Mouse (Mus musculus) MEL (cell line): ENCODE measurements around the gene Grm2. TPM values are rescaled to one million over a fixed set of nuclear protein-coding genes. Genes with fewer than 3 reads are reported as not detected.
A peak's percentile ranks its signal among the peaks of the same experiment; 100 is the strongest.

Source experiments
- DNase-seq: peaks from one replicate; pipeline ENCODE4 v3.0.0; 2011; ENCODE audit warnings: low read depth, low spot score
- H3K27ac ChIP-seq: 2 replicates; pipeline ENCODE4 v1.5.1; 2012; ENCODE audit warnings: low read depth, mild to moderate bottlenecking, control low read depth, low read length, moderate library complexity; ENCODE audit not compliant: control insufficient read depth
- H3K27me3 ChIP-seq, 2 experiments: fragments of 150-350 bp in 1 of 2; sonication (generic) in 1 of 2; 2 replicates each; pipeline ENCODE4 v1.6.1; 2012; ENCODE audit warnings: low read length in 2 of 2, mild to moderate bottlenecking in 2 of 2, improper control_type of control experiment in 1 of 2, moderate library complexity in 1 of 2; ENCODE audit not compliant: insufficient read depth in 2 of 2, control insufficient read depth in 1 of 2
- H3K36me3 ChIP-seq, 2 experiments: 2 replicates each; pipeline ENCODE4 v1.6.1; 2012 to 2014; ENCODE audit warnings: low read length in 2 of 2, improper control_type of control experiment in 1 of 2, inconsistent platforms in 1 of 2, mild to moderate bottlenecking in 1 of 2; ENCODE audit not compliant: insufficient read depth in 2 of 2, control insufficient read depth in 1 of 2
- H3K4me1 ChIP-seq, 2 experiments: fragments of 150-350 bp in 1 of 2; sonication (generic) in 1 of 2; 2 replicates each; pipeline ENCODE4 v1.6.1; 2012; ENCODE audit warnings: low read length in 2 of 2, improper control_type of control experiment in 1 of 2, mild to moderate bottlenecking in 1 of 2; ENCODE audit not compliant: insufficient read depth in 2 of 2, control insufficient read depth in 1 of 2
- H3K4me3 ChIP-seq, 2 experiments: fragments of 150-350 bp in 1 of 2; sonication (generic) in 1 of 2; 2 replicates each; pipeline ENCODE4 v1.5.1; 2012; ENCODE audit warnings: low read depth in 2 of 2, low read length in 2 of 2, mild to moderate bottlenecking in 2 of 2, moderate library complexity in 2 of 2, control low read depth in 1 of 2, improper control_type of control experiment in 1 of 2; ENCODE audit not compliant: control insufficient read depth in 1 of 2, insufficient read depth in 1 of 2
- H3K79me2 ChIP-seq: 2 replicates; pipeline ENCODE4 v1.6.1; 2012; ENCODE audit warnings: mild to moderate bottlenecking, low read length, moderate library complexity; ENCODE audit not compliant: control insufficient read depth, poor library complexity, insufficient read depth
- H3K9ac ChIP-seq: 2 replicates; pipeline ENCODE4 v1.6.1; 2012; ENCODE audit warnings: low read depth, mild to moderate bottlenecking, control low read depth, low read length, moderate library complexity; ENCODE audit not compliant: control insufficient read depth, poor library complexity, severe bottlenecking
- H3K9me3 ChIP-seq: fragments of 150-350 bp; sonication (generic); replicated peaks from 2 replicates; pipeline ENCODE4 v1.6.1; 2012; ENCODE audit warnings: mild to moderate bottlenecking, low read length, improper control_type of control experiment, moderate library complexity; ENCODE audit not compliant: insufficient read depth
- BHLHE40 ChIP-seq: IDR thresholded peaks from 2 replicates; pipeline ENCODE4 v1.6.1; 2012; ENCODE audit warnings: low read depth, mild to moderate bottlenecking, inconsistent platforms, low read length, improper control_type of control experiment, borderline replicate concordance
- CTCF ChIP-seq, 3 experiments: IDR thresholded peaks in 2 of 3; conservative IDR thresholded peaks in 1 of 3; 2 replicates each; pipeline ENCODE4 v1.5.1; 2011 to 2012; ENCODE audit warnings: low read length in 3 of 3, low read depth in 2 of 3, mild to moderate bottlenecking in 2 of 3, improper control_type of control experiment in 1 of 3, inconsistent platforms in 1 of 3, mixed read lengths in 1 of 3, moderate library complexity in 1 of 3; ENCODE audit not compliant: control insufficient read depth in 1 of 3, insufficient read depth in 1 of 3, poor library complexity in 1 of 3, severe bottlenecking in 1 of 3
- ELF1 ChIP-seq: IDR thresholded peaks from 2 replicates; pipeline ENCODE4 v1.6.1; 2014; ENCODE audit warnings: low read depth, mild to moderate bottlenecking, inconsistent platforms, low read length, improper control_type of control experiment, moderate library complexity
- EP300 ChIP-seq, 2 experiments: IDR thresholded peaks; 2 replicates each; pipeline ENCODE4 v1.6.1; 2011; ENCODE audit warnings: improper control_type of control experiment in 2 of 2, low read length in 2 of 2, low read depth in 1 of 2, mild to moderate bottlenecking in 1 of 2
- ETS1 ChIP-seq: IDR thresholded peaks from 2 replicates; pipeline ENCODE4 v1.6.1; 2012; ENCODE audit warnings: low read depth, mild to moderate bottlenecking, inconsistent platforms, low read length, improper control_type of control experiment, moderate library complexity
- GABPA ChIP-seq: IDR thresholded peaks from 2 replicates; pipeline ENCODE4 v1.6.1; 2012; ENCODE audit warnings: low read depth, mild to moderate bottlenecking, inconsistent platforms, low read length, improper control_type of control experiment, moderate library complexity
- HCFC1 ChIP-seq: IDR thresholded peaks from 2 replicates; pipeline ENCODE4 v1.6.1; 2012; ENCODE audit warnings: low read depth, mild to moderate bottlenecking, inconsistent platforms, low read length, improper control_type of control experiment, moderate library complexity
- KAT2A ChIP-seq: conservative IDR thresholded peaks from 2 replicates; pipeline ENCODE4 v1.6.1; 2012; ENCODE audit warnings: low read depth, low read length, improper control_type of control experiment, inconsistent platforms
- MAFK ChIP-seq: IDR thresholded peaks from 2 replicates; pipeline ENCODE4 v1.6.1; 2011; ENCODE audit warnings: low read depth, mild to moderate bottlenecking, low read length, improper control_type of control experiment, borderline replicate concordance
- MAX ChIP-seq: IDR thresholded peaks from 2 replicates; pipeline ENCODE4 v1.6.1; 2011; ENCODE audit warnings: low read length, improper control_type of control experiment
- MAZ ChIP-seq: IDR thresholded peaks from 2 replicates; pipeline ENCODE4 v1.6.1; 2012; ENCODE audit warnings: low read depth, mild to moderate bottlenecking, inconsistent platforms, low read length, improper control_type of control experiment
- MEF2A ChIP-seq: IDR thresholded peaks from 2 replicates; pipeline ENCODE4 v1.6.1; 2014; ENCODE audit warnings: low read depth, mild to moderate bottlenecking, inconsistent platforms, low read length, improper control_type of control experiment; ENCODE audit not compliant: poor library complexity, insufficient replicate concordance, severe bottlenecking; ENCODE audit errors: extremely low read depth
- MXI1 ChIP-seq: IDR thresholded peaks from 2 replicates; pipeline ENCODE4 v1.6.1; 2011; ENCODE audit warnings: mild to moderate bottlenecking, low read depth, low read length, improper control_type of control experiment
- MYB ChIP-seq: IDR thresholded peaks from 2 replicates; pipeline ENCODE4 v1.6.1; 2011; ENCODE audit warnings: mild to moderate bottlenecking, low read depth, low read length, improper control_type of control experiment
- MYC ChIP-seq: IDR thresholded peaks from 2 replicates; pipeline ENCODE4 v1.6.1; 2011; ENCODE audit warnings: low read depth, mild to moderate bottlenecking, low read length, improper control_type of control experiment, moderate library complexity
- NRF1 ChIP-seq: IDR thresholded peaks from 2 replicates; pipeline ENCODE4 v1.6.1; 2014; ENCODE audit warnings: low read depth, mild to moderate bottlenecking, inconsistent platforms, low read length, improper control_type of control experiment, moderate library complexity; ENCODE audit not compliant: poor library complexity, insufficient read depth, severe bottlenecking
- POLR2A ChIP-seq, 2 experiments: IDR thresholded peaks; 2 replicates each; pipeline ENCODE4 v1.6.1; 2011 to 2012; ENCODE audit warnings: low read length in 2 of 2, mild to moderate bottlenecking in 2 of 2, control low read depth in 1 of 2, improper control_type of control experiment in 1 of 2, low read depth in 1 of 2, moderate library complexity in 1 of 2; ENCODE audit not compliant: control insufficient read depth in 1 of 2, insufficient read depth in 1 of 2, poor library complexity in 1 of 2
- SIN3A ChIP-seq: IDR thresholded peaks from 2 replicates; pipeline ENCODE4 v1.6.1; 2012; ENCODE audit warnings: low read length, improper control_type of control experiment, inconsistent platforms
- SMC3 ChIP-seq: IDR thresholded peaks from 2 replicates; pipeline ENCODE4 v1.6.1; 2011; ENCODE audit warnings: low read depth, low read length, improper control_type of control experiment
- TAL1 ChIP-seq: IDR thresholded peaks from 2 replicates; pipeline ENCODE4 v1.6.1; 2012; ENCODE audit warnings: mild to moderate bottlenecking, inconsistent platforms, low read length, moderate library complexity, mixed read lengths
- TCF12 ChIP-seq: IDR thresholded peaks from 2 replicates; pipeline ENCODE4 v1.6.1; 2014; ENCODE audit warnings: low read depth, mild to moderate bottlenecking, inconsistent platforms, low read length, improper control_type of control experiment, moderate library complexity
- USF1 ChIP-seq: IDR thresholded peaks from 2 replicates; pipeline ENCODE4 v1.6.1; 2014; ENCODE audit warnings: low read depth, mild to moderate bottlenecking, inconsistent platforms, low read length, improper control_type of control experiment, moderate library complexity
- ZC3H11A ChIP-seq: IDR thresholded peaks from 2 replicates; pipeline ENCODE4 v1.6.1; 2012; ENCODE audit warnings: low read depth, mild to moderate bottlenecking, inconsistent platforms, low read length, improper control_type of control experiment
- ZMIZ1 ChIP-seq: IDR thresholded peaks from 2 replicates; pipeline ENCODE4 v1.6.1; 2012; ENCODE audit warnings: low read depth, mild to moderate bottlenecking, inconsistent platforms, low read length, improper control_type of control experiment, moderate library complexity
- polyA plus RNA-seq, 2 experiments: library from polyadenylated mRNA; stranded (reverse) in 1 of 2; unstranded in 1 of 2; fragments of >175 nt in 1 of 2; fragments of >200 nt in 1 of 2; gene quantifications; 2 replicates each; pipeline versions ENCODE4 v1.2.1 to v1.2.4; 2012; ENCODE audit warnings: low replicate concordance in 2 of 2, low read depth in 1 of 2; ENCODE audit not compliant: insufficient read length in 2 of 2, insufficient read depth in 1 of 2, missing spikeins in 1 of 2
- total RNA-seq: library from RNA; depleted of rRNA; stranded (reverse); fragments of 300-350 nt; gene quantifications from 2 replicates; pipeline ENCODE4 v1.2.3, GENCODE M21; 2012

The Grm2 gene
- total and polyA plus RNA-seq, 3 experiments = not detected

DNA sequence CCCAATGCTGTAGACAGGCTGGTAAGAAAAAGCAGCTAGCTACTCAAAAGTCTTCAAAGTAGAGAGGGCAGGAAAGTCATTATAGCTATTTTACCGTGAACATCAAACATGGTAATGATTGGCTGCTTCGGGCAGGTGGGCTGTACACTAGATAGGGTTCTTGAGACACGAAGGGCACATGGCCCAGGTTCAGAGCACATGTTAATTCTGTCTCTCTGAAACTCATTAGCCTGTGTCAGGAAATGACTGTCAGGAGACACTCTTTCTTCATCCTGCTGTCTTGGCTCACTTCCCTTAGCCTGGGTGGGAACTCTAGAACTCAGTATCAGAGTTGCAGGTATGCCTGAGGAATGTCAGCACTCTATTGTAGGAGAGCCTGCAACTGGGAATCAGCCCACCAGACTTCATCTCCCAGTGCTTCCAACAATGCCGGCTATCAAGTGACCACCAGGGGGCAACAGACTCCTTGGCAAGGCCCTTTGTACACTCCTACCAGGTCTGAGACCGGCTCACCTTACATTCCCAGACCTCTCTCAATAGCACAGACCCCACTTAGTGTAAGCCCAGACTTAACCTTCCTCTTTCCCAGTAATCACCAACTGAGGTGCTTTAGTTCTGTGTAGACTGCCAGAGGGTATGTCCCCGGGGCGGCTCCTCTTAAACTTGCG, 31.2 kb upstream of the Grm2 start (continued):
- TF ChIP-seq ZC3H11A (peak; percentile 31; the same call in 1 of the 2 replicates), MAFK (no peak), EP300 (IDR thresholded peaks at IDR 0.05; ENCODE audit: low read depth in 1 of 2, low read length in 2 of 2) (no peak), KAT2A (no peak), USF1 (no peak), TCF12 (no peak), MXI1 (0 out of 2 replicates have a peak, but pooled peaks have one; percentile 24), TAL1 (no peak)

DNA sequence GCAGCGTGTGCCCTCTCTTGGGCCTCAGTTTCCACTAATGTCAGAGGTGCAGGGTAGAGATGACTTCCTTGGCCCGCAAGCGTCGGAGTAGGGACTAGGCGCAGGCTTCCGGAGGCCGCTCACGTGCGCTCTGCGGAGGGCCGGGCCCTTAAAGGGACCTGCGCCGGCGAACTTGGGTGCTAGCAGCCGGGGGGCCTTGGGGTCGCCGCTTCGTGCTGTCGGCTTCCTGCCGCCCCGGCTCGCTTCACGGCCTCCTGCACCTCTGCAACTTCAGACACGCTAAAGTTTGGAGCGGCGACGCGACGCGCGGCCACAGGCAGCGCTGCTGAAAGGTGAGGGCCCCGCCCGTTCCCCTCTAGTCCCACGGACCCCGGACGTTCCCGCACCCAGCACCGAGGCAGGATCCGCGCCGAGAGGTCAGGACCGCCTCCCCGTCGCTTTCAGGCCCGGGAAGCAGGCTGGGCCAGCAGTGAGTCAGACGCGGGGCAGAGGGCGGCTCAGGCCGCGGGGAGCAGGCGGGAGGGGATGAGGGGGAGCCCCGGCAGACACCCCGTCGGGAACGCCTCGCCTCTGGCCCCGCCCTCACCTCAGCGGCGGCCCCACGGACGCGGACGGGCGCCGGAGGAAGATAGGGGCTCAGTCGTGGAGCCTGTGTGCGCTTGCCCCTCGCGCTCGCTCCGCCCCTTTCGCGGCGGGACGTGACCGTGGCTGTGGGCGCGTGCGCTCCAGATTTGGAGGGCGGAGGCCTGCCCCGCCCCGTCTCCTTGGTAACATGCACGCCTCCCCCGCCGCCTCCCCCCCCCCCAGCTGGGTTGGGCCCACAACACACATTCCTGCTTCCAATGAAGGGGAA, 29.6 kb upstream of the Grm2 start, which contains the start of gene Tex264:
TSS of gene Tex264 (minus strand) at position 679 of the 853 bp plus-strand sequence.
- Histone ChIP-seq H3K36me3 (peaks cover 0 to 5% of the 10 kb centered on the region in 2 experiments; a peak in 2 of 4 replicates), H3K9me3 (no peaks in the 10 kb centered on the region), H3K4me3 (peak within 1 kb of the TSS; percentile 78 to 88), H3K79me2 (peaks cover 3% of the 10 kb centered on the region; the same call in 1 of the 2 replicates), H3K27ac (peak within 1 kb of the TSS; percentile 69), H3K4me1 (peaks cover 0 to 5% of the 10 kb centered on the region in 2 experiments; a peak in 2 of 4 replicates), H3K27me3 (no peaks in the 10 kb centered on the region), H3K9ac (peak within 1 kb of the TSS; percentile 82)
- TF ChIP-seq KAT2A (no peak), MAX (peak; percentile 84), MAZ (peak; percentile 59; the same call in 1 of the 2 replicates), SMC3 (no peak), ZMIZ1 (0 out of 2 replicates have a peak, but pooled peaks have one; percentile 10), MYC (peak; percentile 65; the same call in 1 of the 2 replicates), EP300 (IDR thresholded peaks at IDR 0.05; ENCODE audit: low read depth in 1 of 2, low read length in 2 of 2) (peak in 1 of 2 experiments; percentile 15; a peak in 1 of 4 replicates), MXI1 (peak; percentile 70), SIN3A (peak; percentile 66; the same call in 1 of the 2 replicates), ETS1 (no peak), MYB (no peak), MEF2A (no peak), TCF12 (no peak), NRF1 (peak; percentile 66), TAL1 (no peak), GABPA (no peak), CTCF (IDR thresholded peaks at IDR 0.05 in 2 of 3, conservative IDR thresholded peaks at IDR 0.05 in 1 of 3; ENCODE audit: control insufficient read depth in 1 of 3, insufficient read depth in 1 of 3, low read depth in 2 of 3, low read length in 3 of 3, poor library complexity in 1 of 3, severe bottlenecking in 1 of 3) (no peak), POLR2A (IDR thresholded peaks at IDR 0.05; ENCODE audit: control insufficient read depth in 1 of 2, insufficient read depth in 1 of 2, low read depth in 1 of 2, low read length in 2 of 2, poor library complexity in 1 of 2) (peak; percentile 39 to 43; a peak in 2 of 4 replicates), ELF1 (0 out of 2 replicates have a peak, but pooled peaks have one; percentile 30), USF1 (peak; percentile 83), HCFC1 (peak; percentile 36; the same call in 1 of the 2 replicates), BHLHE40 (peak; percentile 98)
- DNase-seq = peak; percentile 81
